Mouse (Mus musculus) liver, embryonic 16.5 days (tissue): ENCODE results near the gene Fuca1. TPM values are rescaled to one million over a fixed set of nuclear protein-coding genes. Genes with fewer than 3 reads are reported as not detected.

Experiments used
- ATAC-seq: fragments of 200-750 bp; cut with Nextera tagmentation; 2 replicates; pipeline ENCODE4 v1.8.0; 2017; ENCODE audit warnings: low read depth, mild to moderate bottlenecking, moderate number of reproducible peaks, moderate library complexity
- H3K27ac ChIP-seq: fragments of 300-500 bp; sonication (generic); 2 replicates; pipeline ENCODE4 v1.5.1; 2014; ENCODE audit warnings: mild to moderate bottlenecking, low read length
- H3K27me3 ChIP-seq: fragments of 300-500 bp; sonication (generic); 2 replicates; pipeline ENCODE4 v1.6.1; 2014; ENCODE audit warnings: low read depth, low read length, mixed read lengths; ENCODE audit not compliant: control insufficient read depth, insufficient read depth
- H3K36me3 ChIP-seq: fragments of 300-500 bp; sonication (generic); 2 replicates; pipeline ENCODE4 v1.6.1; 2014; ENCODE audit warnings: mild to moderate bottlenecking; ENCODE audit not compliant: control insufficient read depth, insufficient read depth
- H3K4me1 ChIP-seq: fragments of 300-500 bp; sonication (generic); 2 replicates; pipeline ENCODE4 v1.6.1; 2014; ENCODE audit warnings: low read depth, low read length, mixed read lengths; ENCODE audit not compliant: control insufficient read depth
- H3K4me2 ChIP-seq: fragments of 300-500 bp; sonication (generic); 2 replicates; pipeline ENCODE4 v1.6.1; 2014; ENCODE audit warnings: low read depth, low read length, mixed read lengths
- H3K4me3 ChIP-seq: fragments of 300-500 bp; sonication (generic); 2 replicates; pipeline ENCODE4 v1.5.1; 2014; ENCODE audit warnings: low read depth, mild to moderate bottlenecking, low read length
- H3K9ac ChIP-seq: fragments of 300-500 bp; sonication (generic); 2 replicates; pipeline ENCODE4 v1.6.1; 2014; ENCODE audit warnings: low read depth, low read length
- H3K9me3 ChIP-seq: fragments of 300-500 bp; sonication (generic); replicated peaks from 2 replicates; pipeline ENCODE4 v1.6.1; 2016; ENCODE audit warnings: low read length; ENCODE audit not compliant: control insufficient read depth
- whole genome bisulfite sequencing: fragments of 180-500 bp; shearing (Covaris S2); extraction: QIAGEN DNeasy Blood & Tissue Kit; methylation state at CpG from one replicate; pipeline ENCODE4 v1.1.7; 2014; ENCODE audit not compliant: insufficient replicate concordance; 5-methylcytosine and 5-hydroxymethylcytosine counted together
- polyA plus RNA-seq: library from polyadenylated mRNA; unstranded; fragments of >200 nt; fragmentation: Nextera tagmentation; extraction: Ambion mirVana; gene quantifications from 2 replicates; pipeline ENCODE4 v1.2.1, GENCODE M21; 2015

Gene Fuca1
- polyA plus RNA-seq, 1 experiment from 2014 or later = 28.0 TPM

DNA sequence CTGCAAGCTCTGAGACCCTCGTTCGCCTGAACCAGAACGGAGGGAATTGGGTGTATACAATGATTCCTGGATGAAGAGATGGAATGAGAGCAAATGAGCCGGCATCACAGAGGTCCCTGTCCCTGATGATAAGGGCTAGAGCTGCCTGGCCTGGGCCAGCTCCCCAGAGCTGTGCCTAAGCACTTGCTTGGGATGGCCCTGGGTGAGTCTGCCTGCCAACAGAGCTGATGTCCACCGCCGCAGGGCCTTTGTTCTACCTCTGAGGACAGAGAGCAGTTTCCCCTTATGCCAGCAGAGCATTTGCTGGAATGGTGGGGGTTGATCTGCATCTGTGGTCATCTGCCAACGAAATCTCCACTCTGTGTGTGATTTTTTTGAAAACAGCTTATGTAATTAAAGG, 41.7 kb downstream of the Fuca1 start:
- Histone ChIP-seq H3K36me3 (peaks cover 3% of the 10 kb centered on the region; the same call in 1 of the 2 replicates), H3K27ac (no peak overlapping the region), H3K27me3 (no peaks in the 10 kb centered on the region), H3K4me2 (no peak overlapping the region), H3K9me3 (no peaks in the 10 kb centered on the region), H3K4me1 (peaks cover 15% of the 10 kb centered on the region), H3K4me3 (no peak overlapping the region), H3K9ac (no peak overlapping the region)
- 77% methylated on average over 7 of the region's 7 CpGs for WGBS
- no peak for ATAC-seq

DNA sequence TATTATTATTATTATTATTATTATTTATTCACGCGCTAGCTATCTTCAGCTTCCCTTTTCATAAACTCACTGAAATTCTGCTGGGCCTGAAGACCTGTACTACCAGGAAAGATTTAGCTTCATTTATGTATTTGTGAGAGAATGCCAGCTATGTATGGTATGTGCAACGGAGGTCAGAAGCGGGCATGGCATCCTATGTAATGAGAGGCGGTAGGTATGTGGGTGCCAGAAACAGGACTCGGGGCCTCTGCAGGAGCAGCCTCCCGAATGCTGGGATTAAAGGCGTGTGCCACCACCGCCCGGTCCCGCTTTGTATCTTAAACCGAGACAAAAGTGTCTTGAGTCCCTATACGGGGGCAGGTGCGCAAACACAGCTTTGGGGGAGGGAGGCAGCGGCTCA, 42.4 kb downstream of the Fuca1 start:
- Histone ChIP-seq H3K27me3 (no peaks in the 10 kb centered on the region), H3K27ac (peak overlapping the region; percentile 85), H3K9me3 (no peaks in the 10 kb centered on the region), H3K9ac (peak overlapping the region; percentile 81), H3K4me2 (peak overlapping the region; percentile 99), H3K4me1 (peaks cover 15% of the 10 kb centered on the region), H3K4me3 (peak overlapping the region; percentile 86), H3K36me3 (peaks cover 9% of the 10 kb centered on the region)
- 7% methylated on average over 15 of the region's 15 CpGs for WGBS
- ATAC-seq = peak; percentile 1; the same call in 1 of the 2 replicates

DNA sequence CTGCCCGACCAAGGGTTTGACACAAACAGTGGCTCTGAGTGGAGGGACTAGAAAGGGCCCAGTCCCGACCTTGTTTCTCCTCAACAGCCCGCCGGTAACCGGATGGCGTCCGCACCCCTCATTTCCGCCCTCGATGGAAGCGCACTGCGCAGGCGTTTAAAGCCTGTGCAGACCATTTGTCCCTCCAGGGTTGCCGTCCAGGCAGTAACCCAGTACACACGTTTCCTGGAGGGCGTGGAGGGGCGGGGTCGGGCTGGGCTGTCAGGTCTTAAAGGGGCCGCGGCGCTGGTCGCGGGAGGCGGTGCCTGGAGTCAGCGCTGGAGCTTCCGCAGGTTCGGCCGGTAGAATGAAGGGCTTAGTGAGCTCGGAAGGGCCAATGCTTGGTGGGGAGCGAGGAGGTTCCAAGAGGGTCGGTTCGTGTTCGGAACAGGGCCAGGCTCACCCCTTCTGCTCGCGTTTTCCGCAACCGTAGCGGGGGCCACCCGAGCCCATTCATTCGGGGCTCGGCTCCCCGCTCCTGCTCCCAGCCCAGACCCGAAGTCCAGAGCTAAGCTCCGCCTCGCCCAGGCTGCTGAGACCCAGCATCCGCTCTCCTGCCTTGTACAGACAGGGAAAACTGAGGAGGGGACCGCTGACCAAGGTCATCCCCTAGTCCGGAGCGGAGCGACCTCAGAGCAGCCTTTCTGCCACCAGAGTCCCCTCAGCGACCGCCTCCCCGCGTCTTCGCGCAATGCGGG, 43.1 kb downstream of the Fuca1 start, which contains the start of gene Gale:
Gene Gale, plus strand, starts transcription at position 271 of the 737 bp plus-strand sequence.
- Histone ChIP-seq H3K9ac (peak within 1 kb of the TSS; percentile 86), H3K36me3 (peaks cover 16% of the 10 kb centered on the region), H3K4me3 (peak within 1 kb of the TSS; percentile 86), H3K9me3 (no peaks in the 10 kb centered on the region), H3K27ac (peak within 1 kb of the TSS; percentile 85), H3K27me3 (no peaks in the 10 kb centered on the region), H3K4me1 (peaks cover 15% of the 10 kb centered on the region), H3K4me2 (peak within 1 kb of the TSS; percentile 99)
- peak; percentile 94 for ATAC-seq
- under 1% methylated on average over 56 of the region's 56 CpGs for WGBS

DNA sequence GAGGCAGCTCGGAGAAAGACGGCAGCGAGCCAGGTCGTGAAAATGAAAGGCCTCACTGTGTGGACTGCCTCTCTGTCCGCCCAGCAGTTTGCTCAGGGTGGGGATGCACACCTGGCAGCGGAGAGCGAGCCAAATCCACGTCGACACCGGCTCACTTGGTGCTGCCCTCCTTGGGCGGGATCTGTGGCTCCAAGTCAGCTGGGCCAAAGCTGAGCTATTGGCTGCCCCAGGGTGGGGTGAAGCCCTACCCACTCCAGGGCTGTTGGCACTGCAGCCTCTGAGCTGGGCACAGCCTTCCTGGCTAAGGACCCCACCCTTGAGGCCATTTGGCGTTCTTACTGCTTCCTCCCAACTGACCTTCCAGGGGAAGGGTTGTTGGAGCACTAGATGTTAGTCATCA, 43.9 kb downstream of the Fuca1 start:
- peaks cover 22% of the 10 kb centered on the region for H3K36me3 ChIP-seq
- H3K4me1 ChIP-seq = peaks cover 15% of the 10 kb centered on the region
- H3K4me3 ChIP-seq = peak overlapping the region; percentile 86
- peak; percentile 32 for ATAC-seq
- H3K27ac ChIP-seq = peak overlapping the region; percentile 68
- H3K27me3 ChIP-seq = no peaks in the 10 kb centered on the region
- 5% methylated on average over 12 of the region's 12 CpGs for WGBS
- H3K9me3 ChIP-seq = no peaks in the 10 kb centered on the region
- H3K4me2 ChIP-seq = peak overlapping the region; percentile 99
- peak overlapping the region; percentile 86 for H3K9ac ChIP-seq

DNA sequence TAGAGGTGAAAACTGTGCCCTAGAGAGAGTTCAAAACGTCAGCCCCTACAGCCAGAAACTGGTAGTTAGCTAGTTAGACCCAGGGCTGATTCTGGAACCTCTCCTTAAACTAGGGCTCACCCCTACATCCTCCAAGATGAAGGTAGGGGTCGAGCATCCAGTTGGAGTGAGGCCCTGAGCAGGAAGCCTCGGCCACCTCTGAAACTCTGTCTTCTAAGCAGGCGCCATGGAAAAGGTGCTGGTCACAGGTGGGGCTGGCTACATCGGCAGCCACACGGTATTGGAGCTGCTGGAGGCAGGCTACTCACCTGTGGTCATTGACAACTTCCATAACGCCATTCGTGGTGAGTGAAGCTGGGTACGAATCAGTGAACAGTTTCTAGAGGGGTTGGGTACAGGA, 44.6 kb downstream of the Fuca1 start:
- no peak for ATAC-seq
- Histone ChIP-seq H3K27me3 (no peaks in the 10 kb centered on the region), H3K9me3 (no peaks in the 10 kb centered on the region), H3K27ac (peak overlapping the region; percentile 68; the same call in 1 of the 2 replicates), H3K4me1 (peaks cover 15% of the 10 kb centered on the region), H3K36me3 (peaks cover 28% of the 10 kb centered on the region), H3K9ac (no peak overlapping the region), H3K4me2 (no peak overlapping the region), H3K4me3 (no peak overlapping the region)
- WGBS = 75% methylated on average over 9 of the region's 9 CpGs

DNA sequence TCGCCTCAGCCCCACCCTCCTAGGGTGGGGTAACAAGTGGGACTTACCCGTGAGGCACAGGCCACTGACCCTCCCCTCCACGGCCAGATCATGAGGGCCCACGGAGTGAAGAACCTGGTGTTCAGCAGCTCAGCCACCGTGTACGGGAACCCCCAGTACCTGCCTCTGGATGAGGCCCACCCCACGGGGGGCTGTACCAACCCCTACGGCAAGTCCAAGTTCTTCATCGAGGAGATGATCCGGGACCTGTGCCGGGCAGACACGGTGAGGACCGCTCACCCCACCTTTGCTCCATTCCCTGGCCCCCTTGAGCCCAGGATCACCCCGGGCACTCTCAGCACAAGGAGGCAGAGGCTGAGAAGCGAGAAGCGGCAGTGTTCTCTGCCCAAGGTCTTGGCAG, 45.7 kb downstream of the Fuca1 start:
- Histone ChIP-seq H3K9me3 (no peaks in the 10 kb centered on the region), H3K9ac (no peak overlapping the region), H3K27ac (no peak overlapping the region), H3K4me1 (peaks cover 19% of the 10 kb centered on the region), H3K4me2 (no peak overlapping the region), H3K27me3 (no peaks in the 10 kb centered on the region), H3K4me3 (no peak overlapping the region), H3K36me3 (peaks cover 28% of the 10 kb centered on the region)
- ATAC-seq = no peak
- 81% methylated on average over 16 of the region's 16 CpGs for WGBS

DNA sequence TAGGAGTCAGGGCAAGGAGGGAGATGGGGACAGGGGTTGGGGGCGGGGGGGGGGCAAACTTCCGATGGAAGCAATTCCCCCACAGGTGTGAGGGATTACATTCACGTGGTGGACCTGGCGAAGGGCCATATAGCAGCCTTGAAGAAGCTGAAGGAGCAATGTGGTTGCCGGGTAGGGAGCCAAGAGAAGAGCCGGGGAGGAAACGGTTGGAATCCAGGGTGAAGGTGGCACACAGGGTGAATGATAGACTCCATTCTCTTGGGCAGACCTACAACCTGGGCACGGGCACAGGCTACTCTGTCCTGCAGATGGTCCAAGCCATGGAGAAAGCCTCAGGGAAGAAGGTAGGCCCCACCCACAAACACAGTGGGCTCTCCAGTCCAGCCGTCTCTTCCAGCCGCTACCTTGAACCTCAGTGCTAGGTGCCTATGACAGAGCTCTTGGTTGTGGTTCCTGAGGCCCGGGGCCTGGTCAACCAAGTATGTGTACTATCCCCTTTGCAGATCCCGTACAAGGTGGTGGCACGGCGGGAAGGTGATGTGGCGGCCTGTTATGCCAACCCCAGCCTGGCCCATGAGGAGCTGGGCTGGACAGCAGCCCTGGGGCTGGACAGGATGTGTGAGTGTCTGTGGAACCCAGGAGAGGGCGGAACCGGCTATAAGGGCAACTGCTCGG, 46.7 kb downstream of the Fuca1 start:
- Histone ChIP-seq H3K27me3 (no peaks in the 10 kb centered on the region), H3K27ac (no peak overlapping the region), H3K36me3 (peaks cover 28% of the 10 kb centered on the region), H3K4me3 (no peak overlapping the region), H3K4me1 (peaks cover 27% of the 10 kb centered on the region), H3K9ac (no peak overlapping the region), H3K4me2 (no peak overlapping the region), H3K9me3 (no peaks in the 10 kb centered on the region)
- no peak for ATAC-seq
- 83% methylated on average over 18 of the region's 18 CpGs for WGBS

DNA sequence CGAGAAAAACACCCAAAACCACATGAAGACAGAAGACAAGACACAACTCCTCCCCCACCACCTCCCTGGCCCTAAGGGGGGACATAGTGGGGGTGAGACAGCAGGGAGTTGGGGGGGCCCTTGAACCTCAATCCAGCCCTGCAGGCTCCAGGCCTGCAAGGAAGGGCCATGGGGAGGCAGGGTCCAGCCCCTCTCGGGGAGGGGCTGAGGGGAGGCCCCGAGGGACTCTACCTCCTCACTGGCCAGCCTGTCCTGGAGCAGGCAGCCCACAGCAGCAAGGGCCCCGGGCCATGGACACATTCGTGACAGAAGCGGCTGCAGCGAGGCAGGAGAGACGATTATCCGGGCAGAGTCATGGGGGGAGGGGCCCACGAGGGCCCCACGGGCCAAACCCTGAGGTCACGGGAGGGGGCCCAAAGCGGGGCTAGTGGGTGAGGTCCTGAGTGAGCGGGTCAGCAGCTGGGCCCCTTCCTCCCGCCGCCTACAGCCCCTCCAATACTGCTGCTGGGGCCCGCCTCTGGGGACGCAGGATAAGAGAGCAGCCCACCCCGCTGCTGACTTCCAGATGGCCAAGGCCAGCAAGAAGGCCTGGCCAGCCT, 47.8 kb downstream of the Fuca1 start:
- H3K9me3 ChIP-seq = no peaks in the 10 kb centered on the region
- H3K9ac ChIP-seq = no peak overlapping the region
- H3K27ac ChIP-seq = no peak overlapping the region
- WGBS = 72% methylated on average over 19 of the region's 19 CpGs
- peaks cover 29% of the 10 kb centered on the region for H3K4me1 ChIP-seq
- H3K36me3 ChIP-seq = peaks cover 28% of the 10 kb centered on the region
- no peak for ATAC-seq
- no peaks in the 10 kb centered on the region for H3K27me3 ChIP-seq
- H3K4me2 ChIP-seq = no peak overlapping the region
- H3K4me3 ChIP-seq = no peak overlapping the region
